Mouse (Mus musculus) heart, embryonic 14.5 days (tissue): Measurements from ENCODE around the gene Jmy. TPM values are rescaled to one million over a fixed set of nuclear protein-coding genes. Genes with fewer than 3 reads are reported as not detected.

ENCODE experiments used
- ATAC-seq: fragments of 200-750 bp; cut with Nextera tagmentation; 2 replicates; pipeline ENCODE4 v1.8.0; 2017; ENCODE audit warnings: low read depth, moderate TSS enrichment; ENCODE audit not compliant: insufficient number of reproducible peaks, insufficient read depth, low FRiP score
- H3K27ac ChIP-seq, 2 experiments: fragments of 200-500 bp in 1 of 2; fragments of 300-500 bp in 1 of 2; sonication (generic) in 1 of 2; replicated peaks in 1 of 2; 2 replicates each; pipeline ENCODE4 v1.5.1; 2012 to 2014; ENCODE audit warnings: low read depth in 2 of 2, low read length in 2 of 2, control low read depth in 1 of 2, mild to moderate bottlenecking in 1 of 2, mixed read lengths in 1 of 2; ENCODE audit not compliant: control insufficient read depth in 1 of 2, insufficient read depth in 1 of 2
- H3K27me3 ChIP-seq: fragments of 300-500 bp; sonication (generic); 2 replicates; pipeline ENCODE4 v1.6.1; 2014; ENCODE audit warnings: mild to moderate bottlenecking, low read length, control low read depth; ENCODE audit not compliant: control insufficient read depth, insufficient read depth
- H3K36me3 ChIP-seq: fragments of 300-500 bp; sonication (generic); 2 replicates; pipeline ENCODE4 v1.6.1; 2014; ENCODE audit warnings: mild to moderate bottlenecking, control low read depth, low read length, mixed read lengths; ENCODE audit not compliant: control insufficient read depth, insufficient read depth
- H3K4me1 ChIP-seq, 2 experiments: fragments of 200-500 bp in 1 of 2; fragments of 300-500 bp in 1 of 2; sonication (generic) in 1 of 2; 2 replicates each; pipeline ENCODE4 v1.6.1; 2012 to 2014; ENCODE audit warnings: low read length in 2 of 2, control low read depth in 1 of 2, mixed read lengths in 1 of 2; ENCODE audit not compliant: control insufficient read depth in 2 of 2, insufficient read depth in 2 of 2
- H3K4me2 ChIP-seq: fragments of 300-500 bp; sonication (generic); 2 replicates; pipeline ENCODE4 v1.6.1; 2014; ENCODE audit warnings: mild to moderate bottlenecking, low read length
- H3K4me3 ChIP-seq, 2 experiments: fragments of 200-500 bp in 1 of 2; fragments of 300-500 bp in 1 of 2; sonication (generic) in 1 of 2; 2 replicates each; pipeline ENCODE4 v1.5.1; 2012 to 2014; ENCODE audit warnings: low read length in 2 of 2, mild to moderate bottlenecking in 2 of 2, control low read depth in 1 of 2, low read depth in 1 of 2, moderate library complexity in 1 of 2; ENCODE audit not compliant: control insufficient read depth in 1 of 2, insufficient read depth in 1 of 2
- H3K9ac ChIP-seq: fragments of 300-500 bp; sonication (generic); 2 replicates; pipeline ENCODE4 v1.6.1; 2014; ENCODE audit warnings: mild to moderate bottlenecking, low read length
- H3K9me3 ChIP-seq: fragments of 300-500 bp; sonication (generic); 2 replicates; pipeline ENCODE4 v1.6.1; 2016; ENCODE audit warnings: low read length, control low read depth; ENCODE audit not compliant: control insufficient read depth
- WGBS: fragments of 180-500 bp; shearing (Covaris S2); extraction: QIAGEN DNeasy Blood & Tissue Kit; methylation state at CpG from one replicate; pipeline ENCODE4 v1.1.7; 2014; 5-methylcytosine and 5-hydroxymethylcytosine counted together
- polyA plus RNA-seq: library from polyadenylated mRNA; unstranded; fragments of >200 nt; fragmentation: Nextera tagmentation; extraction: Ambion mirVana; gene quantifications from 2 replicates; pipeline ENCODE4 v1.2.1, GENCODE M21; 2014

Jmy gene
- polyA plus RNA-seq, 1 experiment from 2014 or later = 10.4 TPM

DNA sequence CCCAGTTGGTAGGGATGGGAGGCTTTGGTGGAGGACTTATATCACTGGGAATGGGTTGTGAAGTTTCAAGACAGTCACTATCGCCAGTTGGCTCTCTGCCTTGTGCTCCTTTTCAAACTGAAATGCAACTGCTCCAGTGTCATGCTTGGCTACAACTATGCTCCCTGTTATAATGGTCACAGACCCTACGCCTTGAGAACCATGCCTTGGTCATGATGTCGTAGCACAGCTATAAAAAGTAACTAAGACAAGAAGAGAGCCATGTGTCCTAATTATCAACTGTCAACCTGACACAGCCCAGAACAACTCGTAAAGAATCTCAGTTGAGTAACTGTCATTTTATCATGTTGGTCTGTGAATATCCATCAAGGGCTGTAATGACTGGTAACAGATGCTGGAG, 41.0 kb downstream of the Jmy start:
- no peak overlapping the region for H3K4me2 ChIP-seq
- ATAC-seq = no peak
- no peaks in the 10 kb centered on the region for H3K4me1 ChIP-seq
- WGBS = 29% methylated on average over 4 of the region's 4 CpGs
- no peaks in the 10 kb centered on the region for H3K27me3 ChIP-seq
- peak overlapping the region; percentile 50 to 57; a peak in 3 of 4 replicates for H3K27ac ChIP-seq
- H3K9ac ChIP-seq = no peak overlapping the region
- H3K9me3 ChIP-seq = no peaks in the 10 kb centered on the region
- H3K4me3 ChIP-seq = no peak overlapping the region
- peaks cover 39% of the 10 kb centered on the region for H3K36me3 ChIP-seq

DNA sequence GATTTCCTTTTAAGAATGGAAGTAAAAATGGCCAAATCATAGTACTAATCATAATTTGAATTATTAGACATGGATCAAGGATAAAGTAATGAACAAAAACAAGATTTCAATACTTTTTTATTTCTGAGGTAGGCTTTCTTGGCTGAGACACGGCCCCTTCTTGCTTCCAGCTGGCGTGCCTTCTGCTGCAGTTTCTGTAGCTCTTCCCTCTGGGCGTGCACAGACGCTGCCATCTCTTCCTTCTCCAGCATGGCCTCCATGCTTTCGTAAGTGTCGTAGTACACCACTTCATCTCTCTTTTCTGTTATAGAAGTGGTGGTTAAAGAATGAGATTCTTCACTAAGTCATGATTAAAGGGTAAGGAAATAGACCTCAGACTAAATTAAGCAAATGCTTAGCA, 46.3 kb downstream of the Jmy start:
- Histone ChIP-seq H3K36me3 (peaks cover 60% of the 10 kb centered on the region), H3K4me1 (no peaks in the 10 kb centered on the region), H3K4me3 (no peak overlapping the region), H3K4me2 (no peak overlapping the region), H3K9me3 (no peaks in the 10 kb centered on the region), H3K9ac (no peak overlapping the region), H3K27me3 (no peaks in the 10 kb centered on the region), H3K27ac (no peak overlapping the region)
- no peak for ATAC-seq
- WGBS = 95% methylated on average over 6 of the region's 6 CpGs

- H3K9me3 ChIP-seq = no peaks in the 10 kb centered on the region
- ATAC-seq = peak; percentile 68; the same call in 1 of the 2 replicates
- peaks cover 84% of the 10 kb centered on the region for H3K36me3 ChIP-seq
- no peak overlapping the region for H3K4me3 ChIP-seq
- no peak overlapping the region for H3K27ac ChIP-seq
- H3K27me3 ChIP-seq = no peaks in the 10 kb centered on the region
- H3K4me2 ChIP-seq = no peak overlapping the region
- WGBS = 74% methylated on average over 3 of the region's 3 CpGs
- H3K4me1 ChIP-seq = no peaks in the 10 kb centered on the region
- H3K9ac ChIP-seq = no peak overlapping the region
These were observed 59.4 kb downstream of the Jmy start for GRCm38 (mm10) chr13:93440167-93440566.

- 100% methylated on average over 1 of the region's 1 CpGs for WGBS
These were observed 70.4 kb downstream of the Jmy start for GRCm38 (mm10) chr13:93429205-93429604.

GRCm38 (mm10) chr13:93427920-93428876, 71.4 kb downstream of the Jmy start:
- WGBS = 85% methylated on average over 5 of the region's 5 CpGs
- no peak overlapping the region for H3K27ac ChIP-seq

More at GRCm38 (mm10) chr13:93429205-93429604, 70.4 kb downstream of the Jmy start:
- H3K36me3 ChIP-seq = peaks cover 47% of the 10 kb centered on the region
- no peaks in the 10 kb centered on the region for H3K9me3 ChIP-seq
- H3K4me2 ChIP-seq = no peak overlapping the region
- no peaks in the 10 kb centered on the region for H3K27me3 ChIP-seq
- no peak overlapping the region for H3K9ac ChIP-seq
- no peak overlapping the region for H3K27ac ChIP-seq
- H3K4me3 ChIP-seq = no peak overlapping the region
- ATAC-seq = no peak
- no peaks in the 10 kb centered on the region for H3K4me1 ChIP-seq

DNA sequence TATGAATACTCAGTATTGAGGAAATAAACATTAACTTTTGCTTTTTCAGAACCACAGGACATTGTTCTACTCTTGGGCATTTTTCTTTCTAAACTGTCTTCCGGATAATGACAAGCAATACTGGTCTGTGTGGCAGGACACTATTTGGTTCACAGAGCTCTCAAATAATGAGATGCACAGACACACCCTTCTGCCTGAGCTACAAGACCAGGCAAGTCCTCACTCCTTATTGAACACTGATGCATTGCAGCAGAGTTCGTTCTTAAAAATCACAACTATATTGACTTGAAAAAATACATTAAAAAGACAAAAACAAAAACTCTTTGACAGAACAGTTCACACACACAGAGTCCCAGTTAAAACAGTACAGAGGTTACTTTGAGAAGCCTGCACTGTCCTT, 76.4 kb downstream of the Jmy start:
- no peak for ATAC-seq
- Histone ChIP-seq H3K9me3 (no peaks in the 10 kb centered on the region), H3K4me2 (no peak overlapping the region), H3K27ac (no peak overlapping the region), H3K27me3 (no peaks in the 10 kb centered on the region), H3K4me3 (no peak overlapping the region), H3K9ac (no peak overlapping the region), H3K4me1 (no peaks in the 10 kb centered on the region), H3K36me3 (peaks cover 5% of the 10 kb centered on the region; the same call in 1 of the 2 replicates)
- WGBS = 92% methylated on average over 2 of the region's 2 CpGs

More at GRCm38 (mm10) chr13:93427920-93428876, 71.4 kb downstream of the Jmy start:
- peaks cover 37% of the 10 kb centered on the region for H3K36me3 ChIP-seq
- no peaks in the 10 kb centered on the region for H3K27me3 ChIP-seq
- H3K4me1 ChIP-seq = no peaks in the 10 kb centered on the region
- no peak overlapping the region for H3K4me2 ChIP-seq
- no peak overlapping the region for H3K4me3 ChIP-seq
- ATAC-seq = no peak
- no peak overlapping the region for H3K9ac ChIP-seq
- no peaks in the 10 kb centered on the region for H3K9me3 ChIP-seq

GRCm38 (mm10) chr13:93419779-93420178, 79.8 kb downstream of the Jmy start:
- Histone ChIP-seq H3K27ac (no peak overlapping the region), H3K4me1 (no peaks in the 10 kb centered on the region), H3K4me3 (no peak overlapping the region), H3K4me2 (no peak overlapping the region), H3K9me3 (no peaks in the 10 kb centered on the region), H3K36me3 (no peaks in the 10 kb centered on the region), H3K27me3 (no peaks in the 10 kb centered on the region), H3K9ac (no peak overlapping the region)
- 87% methylated on average over 2 of the region's 2 CpGs for WGBS
- no peak for ATAC-seq
